Mouse (Mus musculus) gastrocnemius, adult 2 months (tissue): ENCODE data around the gene Nanos3. TPM values are rescaled to one million over a fixed set of nuclear protein-coding genes. Genes with fewer than 3 reads are reported as not detected.

Experiments used
- DNase-seq: peaks from one replicate; pipeline ENCODE4 v3.0.0; 2022
- H3K27ac ChIP-seq: fragments of 200-600 bp; 2 replicates; pipeline ENCODE4 v1.8.1; 2022; ENCODE audit warnings: mild to moderate bottlenecking
- H3K4me3 ChIP-seq: fragments of 200-600 bp; 2 replicates; pipeline ENCODE4 v1.8.1; 2022; ENCODE audit warnings: mild to moderate bottlenecking, moderate library complexity
- CTCF ChIP-seq: fragments of 200-600 bp; IDR thresholded peaks from 2 replicates; pipeline ENCODE4 v1.8.1; 2022; ENCODE audit warnings: antibody characterized with exemption, mild to moderate bottlenecking, moderate library complexity
- intact Hi-C: fragments of 180-260 bp; cut with DNase I; formaldehyde crosslinking; loops from one replicate; pipeline ENCODE4 v1.15.1; 2025
- long read RNA-seq, 2 experiments: library from polyadenylated mRNA; stranded (forward); transcript quantifications; one replicate each; pipeline ENCODE4 v2.0.0; 2021
- total RNA-seq, 2 experiments: library from RNA; stranded (reverse); gene quantifications; 2 replicates each; pipeline ENCODE4 v1.2.3; 2021

The Nanos3 gene
- not detected for total RNA-seq
- long read RNA-seq, experiment 1, partial matches to known transcripts = 0 of 2 reads
- long read RNA-seq, experiment 1, other reads (novel, unspliced or antisense) = 2 of 2 reads
- long read RNA-seq, experiment 2, partial matches to known transcripts = 0 of 1 reads
- long read RNA-seq, experiment 2, other reads (novel, unspliced or antisense) = 1 of 1 reads

DNA sequence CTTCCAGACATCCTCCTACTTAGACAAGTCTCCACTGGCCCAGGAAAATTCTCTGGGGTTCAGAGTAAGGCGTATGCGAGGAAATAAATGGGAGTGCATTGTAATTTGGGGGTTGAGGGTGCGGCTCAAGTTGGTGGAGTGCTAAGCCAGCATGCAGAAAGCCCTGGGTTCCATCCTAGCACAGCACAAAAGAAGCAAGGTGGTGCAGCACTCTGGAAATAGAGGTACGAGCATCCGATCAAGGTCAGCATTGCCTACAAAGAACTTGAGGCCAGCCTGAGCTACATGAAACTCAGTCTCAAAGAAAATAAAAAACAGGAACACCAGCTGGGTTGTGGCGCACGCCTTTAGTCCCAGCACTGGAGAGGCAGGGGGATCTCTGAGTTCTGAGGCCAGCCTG is at the start of gene Nanos3:
Gene Nanos3, minus strand, starts transcription at position 101 of the 400 bp plus-strand sequence.
- peak within 1 kb of the TSS; percentile 78 for H3K4me3 ChIP-seq
- no peak for DNase-seq
- H3K27ac ChIP-seq = peak within 1 kb of the TSS; percentile 29; the same call in 1 of the 2 replicates
- TF ChIP-seq CTCF = no peak
- intact Hi-C loops = loop anchor here (5.0 kb wide), 2 partner anchors 148 to 172 kb away; no protein-coding TSS in a partner anchor

- intact Hi-C loops = no loop called here
- no peak for DNase-seq
- Histone ChIP-seq H3K4me3 (no peak overlapping the region), H3K27ac (no peak overlapping the region)
- TF ChIP-seq CTCF = no peak
Observed at GRCm38 (mm10) chr8:84233055-84233454, 48.0 kb upstream of the Nanos3 start.

- DNase-seq = no peak
- peak; percentile 31 for TF ChIP-seq CTCF
- intact Hi-C loops = no loop called here
- Histone ChIP-seq H3K4me3 (no peak overlapping the region), H3K27ac (no peak overlapping the region)
Observed at GRCm38 (mm10) chr8:84230735-84231134, 45.7 kb upstream of the Nanos3 start.

- Histone ChIP-seq H3K4me3 (no peak overlapping the region), H3K27ac (peak overlapping the region; percentile 53)
- intact Hi-C loops = no loop called here
- TF ChIP-seq CTCF = no peak
- no peak for DNase-seq
Observed at GRCm38 (mm10) chr8:84223322-84224029, 38.5 kb upstream of the Nanos3 start.

DNA sequence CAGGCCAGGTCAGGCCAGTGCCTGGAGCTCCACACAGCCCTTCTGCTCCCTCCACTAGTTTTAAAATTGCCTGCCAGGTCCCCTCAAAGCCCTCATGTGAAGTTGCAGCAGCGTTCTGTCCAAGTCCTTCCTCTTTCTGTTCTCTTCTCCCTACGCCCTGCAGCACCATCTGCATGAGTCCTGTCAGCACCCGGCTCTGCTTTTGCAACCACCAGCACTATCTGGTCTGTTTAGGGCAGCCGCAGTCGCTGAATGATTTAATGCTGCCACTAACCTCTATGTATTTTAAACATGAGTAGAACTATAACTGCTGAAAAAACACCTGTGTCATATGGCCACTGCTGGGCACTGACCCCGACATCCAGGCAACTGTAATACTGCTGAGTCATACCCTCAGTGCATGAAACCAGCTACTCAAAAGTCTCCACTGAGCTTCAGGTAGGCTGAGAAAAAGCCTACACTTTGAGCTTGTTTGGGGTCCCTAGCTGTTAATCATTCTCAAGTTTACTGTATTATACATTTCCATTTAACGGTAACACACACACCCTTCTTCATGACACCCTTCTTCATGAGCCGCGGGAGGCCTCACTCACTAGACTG is 37.6 kb upstream of the Nanos3 start:
- no peak for DNase-seq
- Histone ChIP-seq H3K27ac (peak overlapping the region; percentile 53), H3K4me3 (no peak overlapping the region)
- TF ChIP-seq CTCF = no peak
- intact Hi-C loops = no loop called here

DNA sequence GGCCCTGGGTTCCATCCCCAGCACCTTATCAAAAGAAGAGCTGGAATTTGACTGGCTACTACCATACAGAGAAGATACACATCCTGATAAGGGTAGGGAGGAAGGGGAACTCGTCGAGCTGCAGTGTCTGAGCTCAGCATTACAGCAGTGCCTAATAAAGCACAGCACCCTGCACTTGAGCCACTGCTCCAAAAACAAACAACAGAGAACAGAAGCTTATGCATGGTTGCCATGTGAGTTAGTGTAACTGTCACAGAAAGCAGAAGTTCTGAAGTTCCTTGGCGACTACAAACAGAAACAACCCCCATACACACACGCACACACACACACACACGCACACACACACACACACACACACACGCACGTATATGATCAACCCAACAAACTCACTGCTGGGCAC is 35.1 kb upstream of the Nanos3 start:
- Histone ChIP-seq H3K4me3 (no peak overlapping the region), H3K27ac (peak overlapping the region; percentile 43)
- DNase-seq = no peak
- TF ChIP-seq CTCF = no peak
- intact Hi-C loops = no loop called here

DNA sequence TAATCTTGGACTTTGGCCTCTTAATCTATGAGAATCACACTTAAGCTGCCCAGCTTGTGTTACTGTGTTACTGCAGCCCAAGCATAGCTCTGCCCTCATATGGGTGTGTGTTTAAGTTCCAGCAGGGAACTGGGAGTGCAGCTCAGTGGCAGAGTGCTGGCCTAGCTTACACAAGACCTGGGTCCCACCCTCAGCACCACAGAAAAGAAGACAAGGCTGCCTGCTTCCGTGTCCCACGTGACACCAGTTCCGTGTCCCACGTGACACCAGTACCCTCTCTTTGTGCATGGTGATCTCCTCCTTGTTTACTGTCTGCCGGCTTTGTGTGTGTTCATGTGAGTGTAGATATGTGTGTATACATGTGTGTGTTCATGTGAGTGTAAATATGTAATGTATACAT is 33.1 kb upstream of the Nanos3 start:
- DNase-seq = no peak
- H3K4me3 ChIP-seq = no peak overlapping the region
- no peak for TF ChIP-seq CTCF
- intact Hi-C loops = no loop called here
- H3K27ac ChIP-seq = no peak overlapping the region

GRCm38 (mm10) chr8:84217206-84217605 is 32.2 kb upstream of the Nanos3 start:
- TF ChIP-seq CTCF = no peak
- intact Hi-C loops = no loop called here
- no peak overlapping the region for H3K27ac ChIP-seq
- DNase-seq = no peak
- H3K4me3 ChIP-seq = no peak overlapping the region

- Histone ChIP-seq H3K4me3 (no peak overlapping the region), H3K27ac (no peak overlapping the region)
- no peak for TF ChIP-seq CTCF
- no peak for DNase-seq
- intact Hi-C loops = no loop called here
Observed at GRCm38 (mm10) chr8:84213277-84213676, 28.3 kb upstream of the Nanos3 start.

GRCm38 (mm10) chr8:84211881-84212563 is 27.0 kb upstream of the Nanos3 start:
- TF ChIP-seq CTCF = no peak
- intact Hi-C loops = loop anchor here (2.0 kb wide), 1 partner anchor 173 kb away; no protein-coding TSS in a partner anchor
- Histone ChIP-seq H3K27ac (0 out of 2 replicates have a peak overlapping the region, but pooled peaks have one; percentile 56), H3K4me3 (no peak overlapping the region)
- DNase-seq = no peak

DNA sequence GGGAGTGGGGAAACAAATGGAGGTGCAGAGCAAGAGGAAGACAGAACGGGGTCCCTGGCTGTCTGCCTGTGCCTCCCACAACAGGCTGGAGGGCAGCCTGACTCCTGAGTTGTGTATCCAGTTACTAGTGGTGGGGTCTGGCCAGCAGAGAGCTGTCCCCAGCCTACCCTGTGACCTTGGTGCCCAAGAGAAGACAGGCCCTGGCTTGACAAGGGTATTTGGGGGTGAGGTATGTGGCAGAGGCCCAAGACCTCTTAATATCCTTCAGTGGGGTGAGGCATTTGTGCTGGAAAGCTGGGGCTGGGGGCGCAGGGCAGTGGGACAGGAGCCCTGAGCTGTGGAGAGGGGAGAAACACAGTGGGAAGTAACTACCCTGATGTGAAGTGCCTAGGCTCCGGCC is 26.2 kb upstream of the Nanos3 start:
- H3K4me3 ChIP-seq = no peak overlapping the region
- intact Hi-C loops = loop anchor here (2.0 kb wide), 1 partner anchor 172 kb away; no protein-coding TSS in a partner anchor
- peak; percentile 42 for DNase-seq
- no peak for TF ChIP-seq CTCF
- H3K27ac ChIP-seq = peak overlapping the region; percentile 56

DNA sequence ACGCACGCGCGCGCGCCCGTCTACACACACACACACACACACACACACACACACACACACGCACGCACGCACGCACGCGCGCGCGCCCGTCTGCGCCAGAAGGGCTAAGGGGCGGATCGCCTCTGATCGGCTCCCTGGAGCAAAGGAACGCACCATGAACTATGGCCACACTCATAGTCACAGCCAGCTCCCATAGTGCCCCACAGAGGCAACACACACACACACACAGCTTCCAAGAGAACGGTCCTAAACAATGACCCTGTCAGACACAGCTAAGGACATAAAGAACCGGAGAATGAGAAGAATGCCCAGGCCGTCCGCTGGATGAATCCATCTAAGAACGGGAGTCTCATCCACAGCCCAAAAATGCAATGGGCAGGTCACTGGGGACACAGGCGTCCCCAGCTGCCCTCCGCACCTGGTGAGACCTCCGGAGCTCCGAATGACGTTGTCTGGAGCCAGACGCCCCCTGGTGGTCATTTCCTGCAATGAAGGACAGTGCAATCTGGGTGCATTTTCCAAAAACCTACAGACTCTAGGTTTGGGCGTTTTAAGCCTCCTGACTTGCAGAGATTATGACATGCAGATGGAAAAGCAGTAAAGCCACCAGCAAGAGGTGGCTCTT is 25.3 kb upstream of the Nanos3 start:
- Histone ChIP-seq H3K27ac (peak overlapping the region; percentile 73), H3K4me3 (peak overlapping the region; percentile 38)
- intact Hi-C loops = loop anchor here (1.0 to 2.0 kb wide), 2 partner anchors 24 to 171 kb away; no protein-coding TSS in a partner anchor
- peak; percentile 99 for TF ChIP-seq CTCF
- DNase-seq = peak; percentile 88
